Mouse (Mus musculus) left cerebral cortex, postnatal 10 days (tissue): Measurements from ENCODE around the gene Ush1g. TPM values are rescaled to one million over a fixed set of nuclear protein-coding genes. Genes with fewer than 3 reads are reported as not detected.

Source experiments
- total RNA-seq, 2 experiments: library from RNA; stranded (reverse); gene quantifications; 2 replicates each; pipeline ENCODE4 v1.2.3; 2021

Gene Ush1g
- total RNA-seq, 2 experiments from 2014 or later: 0.24 to 0.26 TPM

Other genes starting within 250 kb of the Ush1g start
- under 1 TPM; 0.39 to 0.51 TPM for gene Rab37, start 230.6 kb downstream of the Ush1g start, total RNA-seq
- gene Cd300lf, start 188.0 kb downstream of the Ush1g start, total RNA-seq: under 1 TPM; 0.28 to 0.90 TPM
- gene Slc9a3r1, start 158.7 kb downstream of the Ush1g start, total RNA-seq: 10 to 100 TPM; 53.7 to 56.0 TPM
- 10 to 100 TPM; 19.9 to 20.3 TPM for gene Tmem104, start 134.6 kb downstream of the Ush1g start, total RNA-seq
- 10 to 100 TPM; 14.5 to 16.6 TPM for gene Nat9, start 134.2 kb downstream of the Ush1g start, total RNA-seq
- 10 to 100 TPM; 14.7 to 21.6 TPM for gene Grin2c, start 54.8 kb downstream of the Ush1g start, total RNA-seq
- gene Fdxr, start 45.0 kb downstream of the Ush1g start, total RNA-seq: 10 to 100 TPM; 18.2 to 18.7 TPM
- gene Fads6, start 24.4 kb downstream of the Ush1g start, total RNA-seq: 1 to 10 TPM; 6.5 to 6.8 TPM
- gene Otop2, start 14.9 kb downstream of the Ush1g start, total RNA-seq: under 1 TPM in 1 of 2 experiments, not detected in 1; 0.14 TPM
- under 1 TPM; 0.24 to 0.28 TPM for gene Otop3, start 12.7 kb upstream of the Ush1g start, total RNA-seq
- 10 to 100 TPM; 77.5 to 81.7 TPM for gene Hid1, start 45.7 kb upstream of the Ush1g start, total RNA-seq
- 10 to 100 TPM; 15.2 to 17.2 TPM for gene Cdr2l, start 59.9 kb upstream of the Ush1g start, total RNA-seq
- gene Mrpl58, start 81.7 kb upstream of the Ush1g start, total RNA-seq: 10 to 100 TPM; 96.2 to 98.8 TPM
- gene Atp5h, start 97.9 kb upstream of the Ush1g start, total RNA-seq: 100 to 1,000 TPM; 399 to 414 TPM
- 10 to 100 TPM; 54.3 to 55.7 TPM for gene Kctd2, start 98.1 kb upstream of the Ush1g start, total RNA-seq
- gene Trim80, start 118.5 kb upstream of the Ush1g start, total RNA-seq: under 1 TPM in 1 of 2 experiments, not detected in 1; 0.24 TPM
- not detected for gene Slc16a5, start 140.4 kb upstream of the Ush1g start, total RNA-seq
- 1 to 10 TPM; 9.0 to 9.2 TPM for gene Armc7, start 153.6 kb upstream of the Ush1g start, total RNA-seq
- 10 to 100 TPM; 78.6 to 80.8 TPM for gene Nt5c, start 169.8 kb upstream of the Ush1g start, total RNA-seq
- 100 to 1,000 TPM; 312 to 341 TPM for gene Jpt1, start 192.3 kb upstream of the Ush1g start, total RNA-seq
- 100 to 1,000 TPM; 396 to 399 TPM for gene Sumo2, start 214.2 kb upstream of the Ush1g start, total RNA-seq
- 10 to 100 TPM; 43.9 to 51.2 TPM for gene Nup85, start 242.4 kb upstream of the Ush1g start, total RNA-seq